Mouse (Mus musculus) myocyte (in vitro differentiated cells): ENCODE measurements around the gene Catsperg1. TPM values are rescaled to one million over a fixed set of nuclear protein-coding genes. Genes with fewer than 3 reads are reported as not detected.

Experiments
- H3K27me3 ChIP-seq: one replicate; pipeline ENCODE4 v1.6.1; 2011; ENCODE audit not compliant: control insufficient read depth, insufficient read depth, insufficient read length
- H3K36me3 ChIP-seq: one replicate; pipeline ENCODE4 v1.6.1; 2011; ENCODE audit not compliant: control insufficient read depth, insufficient read depth
- H3K4me2 ChIP-seq: one replicate; pipeline ENCODE4 v1.6.1; 2011; ENCODE audit warnings: low read depth, control low read depth
- H3K4me3 ChIP-seq: one replicate; pipeline ENCODE4 v1.5.1; 2011; ENCODE audit warnings: mild to moderate bottlenecking, control low read depth, moderate library complexity
- H3K79me2 ChIP-seq: one replicate; pipeline ENCODE4 v1.6.1; 2011; ENCODE audit not compliant: control insufficient read depth, insufficient read depth
- H3ac ChIP-seq: one replicate; pipeline ENCODE4 v1.6.1; 2011; ENCODE audit not compliant: control insufficient read depth, insufficient read length
- CEBPB ChIP-seq: IDR thresholded peaks from 2 replicates; pipeline ENCODE4 v1.6.1; 2011; ENCODE audit warnings: mild to moderate bottlenecking, moderate library complexity; ENCODE audit not compliant: poor library complexity, insufficient read depth, severe bottlenecking
- E2F4 ChIP-seq: IDR thresholded peaks from one replicate; pipeline ENCODE4 v1.6.1; 2011; ENCODE audit warnings: mild to moderate bottlenecking, control low read depth, moderate library complexity; ENCODE audit not compliant: insufficient read depth
- MAX ChIP-seq: IDR thresholded peaks from one replicate; pipeline ENCODE4 v1.6.1; 2011; ENCODE audit warnings: low read depth, mild to moderate bottlenecking, control low read depth
- MYOD1 ChIP-seq, 3 experiments: IDR thresholded peaks; one replicate each; pipeline ENCODE4 v1.6.1; 2011; ENCODE audit warnings: control low read depth in 2 of 3, low read depth in 2 of 3, mild to moderate bottlenecking in 2 of 3, moderate library complexity in 1 of 3; ENCODE audit not compliant: insufficient read length in 2 of 3, control insufficient read depth in 1 of 3
- MYOG ChIP-seq, 3 experiments: IDR thresholded peaks; one replicate each; pipeline ENCODE4 v1.6.1; 2011; ENCODE audit warnings: control low read depth in 2 of 3, low read depth in 2 of 3, mild to moderate bottlenecking in 2 of 3; ENCODE audit not compliant: insufficient read length in 2 of 3, control insufficient read depth in 1 of 3, insufficient read depth in 1 of 3
- POLR2A ChIP-seq: IDR thresholded peaks from one replicate; pipeline ENCODE4 v1.6.1; 2011; ENCODE audit warnings: low read depth, mild to moderate bottlenecking, control low read depth, moderate library complexity; ENCODE audit not compliant: insufficient read length
- POLR2AphosphoS2 ChIP-seq: IDR thresholded peaks from one replicate; pipeline ENCODE4 v1.6.1; 2011; ENCODE audit warnings: low read depth, control low read depth; ENCODE audit not compliant: insufficient read length
- REST ChIP-seq: IDR thresholded peaks from one replicate; pipeline ENCODE4 v1.6.1; 2011; ENCODE audit warnings: mild to moderate bottlenecking, control low read depth, moderate library complexity; ENCODE audit not compliant: insufficient read depth, insufficient read length
- SRF ChIP-seq: IDR thresholded peaks from one replicate; pipeline ENCODE4 v1.6.1; 2011; ENCODE audit warnings: low read depth; ENCODE audit not compliant: control insufficient read depth, insufficient read length
- TCF12 ChIP-seq: IDR thresholded peaks from one replicate; pipeline ENCODE4 v1.6.1; 2011; ENCODE audit warnings: mild to moderate bottlenecking, control low read depth; ENCODE audit not compliant: poor library complexity, insufficient read depth, severe bottlenecking
- TCF3 ChIP-seq: IDR thresholded peaks from one replicate; pipeline ENCODE4 v1.6.1; 2011; ENCODE audit warnings: low read depth, control low read depth; ENCODE audit not compliant: insufficient read length
- USF1 ChIP-seq: IDR thresholded peaks from one replicate; pipeline ENCODE4 v1.6.1; 2011; ENCODE audit warnings: low read depth, mild to moderate bottlenecking, control low read depth, moderate library complexity
- polyA plus RNA-seq: library from polyadenylated mRNA; unstranded; fragments of >200 nt; fragmentation: generic; extraction: Trizol; gene quantifications from one replicate; pipeline ENCODE4 v1.2.1, GENCODE M21; 2012; ENCODE audit warnings: missing spikeins

Gene Catsperg1
- polyA plus RNA-seq, 1 experiment, result not detected

- Histone ChIP-seq H3K4me2 (peak overlapping the region; percentile 67), H3K36me3 (no peaks in the 10 kb centered on the region), H3K79me2 (no peaks in the 10 kb centered on the region), H3K4me3 (no peak overlapping the region), H3K27me3 (no peaks in the 10 kb centered on the region), H3ac (no peak overlapping the region)
- TF ChIP-seq SRF, result no peak
- no peak for TF ChIP-seq CEBPB
- no peak for TF ChIP-seq REST
- TF ChIP-seq TCF12, result no peak
- no peak for TF ChIP-seq MYOD1 (IDR thresholded peaks at IDR 0.05; ENCODE audit: control insufficient read depth in 1 of 3, insufficient read length in 2 of 3, low read depth in 2 of 3)
- TF ChIP-seq POLR2A, result no peak
- no peak for TF ChIP-seq TCF3
- TF ChIP-seq POLR2AphosphoS2, result no peak
- TF ChIP-seq MAX, result no peak
- TF ChIP-seq USF1, result no peak
- TF ChIP-seq MYOG (IDR thresholded peaks at IDR 0.05; ENCODE audit: control insufficient read depth in 1 of 3, insufficient read depth in 1 of 3, insufficient read length in 2 of 3, low read depth in 2 of 3), result no peak
- no peak for TF ChIP-seq E2F4
Measured at GRCm38 (mm10) chr7:29167656-29168055, 46.2 kb downstream of the Catsperg1 start.

GRCm38 (mm10) chr7:29162750-29163525, 50.9 kb downstream of the Catsperg1 start:
- no peak overlapping the region for H3K4me2 ChIP-seq
- no peaks in the 10 kb centered on the region for H3K36me3 ChIP-seq
- no peak for TF ChIP-seq MYOD1 (IDR thresholded peaks at IDR 0.05; ENCODE audit: control insufficient read depth in 1 of 3, insufficient read length in 2 of 3, low read depth in 2 of 3)
- TF ChIP-seq SRF, result no peak
- TF ChIP-seq E2F4, result no peak
- no peak for TF ChIP-seq POLR2AphosphoS2
- no peak for TF ChIP-seq MYOG (IDR thresholded peaks at IDR 0.05; ENCODE audit: control insufficient read depth in 1 of 3, insufficient read depth in 1 of 3, insufficient read length in 2 of 3, low read depth in 2 of 3)
- TF ChIP-seq POLR2A, result no peak
- H3K4me3 ChIP-seq, result no peak overlapping the region
- no peaks in the 10 kb centered on the region for H3K27me3 ChIP-seq
- no peaks in the 10 kb centered on the region for H3K79me2 ChIP-seq
- H3ac ChIP-seq, result no peak overlapping the region

GRCm38 (mm10) chr7:29162294-29162693, 51.5 kb downstream of the Catsperg1 start:
- Histone ChIP-seq H3K4me2 (no peak overlapping the region), H3K4me3 (no peak overlapping the region), H3K79me2 (no peaks in the 10 kb centered on the region), H3ac (no peak overlapping the region), H3K27me3 (no peaks in the 10 kb centered on the region), H3K36me3 (no peaks in the 10 kb centered on the region)
- TF ChIP-seq E2F4 (no peak), TCF3 (no peak), TCF12 (no peak), POLR2A (no peak), MYOG (IDR thresholded peaks at IDR 0.05; ENCODE audit: control insufficient read depth in 1 of 3, insufficient read depth in 1 of 3, insufficient read length in 2 of 3, low read depth in 2 of 3) (no peak), MAX (no peak), CEBPB (no peak), REST (no peak), MYOD1 (IDR thresholded peaks at IDR 0.05; ENCODE audit: control insufficient read depth in 1 of 3, insufficient read length in 2 of 3, low read depth in 2 of 3) (no peak), POLR2AphosphoS2 (no peak), USF1 (no peak), SRF (no peak)

- TF ChIP-seq TCF3 (no peak), MYOD1 (IDR thresholded peaks at IDR 0.05; ENCODE audit: control insufficient read depth in 1 of 3, insufficient read length in 2 of 3, low read depth in 2 of 3) (no peak), POLR2A (no peak), SRF (no peak), MYOG (IDR thresholded peaks at IDR 0.05; ENCODE audit: control insufficient read depth in 1 of 3, insufficient read depth in 1 of 3, insufficient read length in 2 of 3, low read depth in 2 of 3) (no peak), REST (no peak), POLR2AphosphoS2 (no peak), E2F4 (no peak), TCF12 (no peak), MAX (no peak), USF1 (no peak)
- no peak overlapping the region for H3K4me3 ChIP-seq
- no peaks in the 10 kb centered on the region for H3K27me3 ChIP-seq
- H3K36me3 ChIP-seq, result no peaks in the 10 kb centered on the region
- no peak overlapping the region for H3K4me2 ChIP-seq
- H3K79me2 ChIP-seq, result no peaks in the 10 kb centered on the region
- H3ac ChIP-seq, result no peak overlapping the region
Measured at GRCm38 (mm10) chr7:29158264-29158663, 55.6 kb downstream of the Catsperg1 start.
